Mouse (Mus musculus) midbrain, postnatal 0 days (tissue): ENCODE measurements around the gene Gm10720. TPM values are rescaled to one million over a fixed set of nuclear protein-coding genes. Genes with fewer than 3 reads are reported as not detected.
A peak's percentile ranks its signal among the peaks of the same experiment; 100 is the strongest.
"Not testable (repeated sequence)": the region's sequence is repeated elsewhere in the genome, so short reads cannot be mapped to it uniquely, and the experiment has no call there.

Source experiments
- ATAC-seq: fragments of 200-750 bp; cut with Nextera tagmentation; 2 replicates; pipeline ENCODE4 v1.8.0; 2017; ENCODE audit warnings: moderate number of reproducible peaks, mild to moderate bottlenecking, moderate TSS enrichment, moderate library complexity; ENCODE audit not compliant: low FRiP score
- DNase-seq: peaks from one replicate; pipeline ENCODE4 v3.0.0-alpha.2; 2015; ENCODE audit warnings: low spot score
- H3K27ac ChIP-seq: fragments of 300-500 bp; sonication (generic); 2 replicates; pipeline ENCODE4 v1.5.1; 2014; ENCODE audit warnings: low read depth, mild to moderate bottlenecking, low read length, mixed read lengths
- H3K27me3 ChIP-seq: fragments of 300-500 bp; sonication (generic); 2 replicates; pipeline ENCODE4 v1.6.1; 2014; ENCODE audit warnings: low read length, control low read depth, mixed read lengths; ENCODE audit not compliant: insufficient read depth
- H3K36me3 ChIP-seq: fragments of 300-500 bp; sonication (generic); 2 replicates; pipeline ENCODE4 v1.6.1; 2014; ENCODE audit warnings: low read length, control low read depth, mixed read lengths; ENCODE audit not compliant: insufficient read depth
- H3K4me1 ChIP-seq: fragments of 300-500 bp; sonication (generic); 2 replicates; pipeline ENCODE4 v1.6.1; 2014; ENCODE audit warnings: mild to moderate bottlenecking, control low read depth, antibody characterized with exemption, low read length, mixed read lengths; ENCODE audit not compliant: insufficient read depth
- H3K4me2 ChIP-seq: fragments of 300-500 bp; sonication (generic); 2 replicates; pipeline ENCODE4 v1.6.1; 2014; ENCODE audit warnings: low read depth, mild to moderate bottlenecking, low read length, mixed read lengths; ENCODE audit not compliant: poor library complexity, severe bottlenecking
- H3K4me3 ChIP-seq: fragments of 300-500 bp; sonication (generic); 2 replicates; pipeline ENCODE4 v1.5.1; 2014; ENCODE audit warnings: low read depth, mild to moderate bottlenecking, low read length, moderate library complexity
- H3K9ac ChIP-seq: fragments of 300-500 bp; sonication (generic); replicated peaks from 2 replicates; pipeline ENCODE4 v1.6.1; 2014; ENCODE audit warnings: mild to moderate bottlenecking, low read length, moderate library complexity, mixed read lengths; ENCODE audit not compliant: poor library complexity, severe bottlenecking
- H3K9me3 ChIP-seq: fragments of 300-500 bp; sonication (generic); 2 replicates; pipeline ENCODE4 v1.6.1; 2016; ENCODE audit warnings: low read length, control low read depth
- WGBS: fragments of 180-500 bp; shearing (Covaris S2); extraction: QIAGEN DNeasy Blood & Tissue Kit; methylation state at CpG from one replicate; pipeline ENCODE4 v1.1.7; 2014; 5-methylcytosine and 5-hydroxymethylcytosine counted together
- microRNA-seq: library from miRNA; unstranded; fragments of <30 nt; microRNA quantifications from one replicate; pipeline ENCODE4, GENCODE M21; 2016; ENCODE audit warnings: borderline number of aligned reads
- polyA plus RNA-seq: library from polyadenylated mRNA; unstranded; fragments of >200 nt; fragmentation: Nextera tagmentation; extraction: Ambion mirVana; gene quantifications from 2 replicates; pipeline ENCODE4 v1.2.1, GENCODE M21; 2015
- total RNA-seq: library from RNA; depleted of rRNA; stranded (reverse); fragments of >200 nt; gene quantifications from 2 replicates; pipeline ENCODE4 v1.2.3, GENCODE M21; 2014; rRNA removed

The Gm10720 gene
- total and polyA plus RNA-seq, 2 experiments from 2014 or later: not detected

GRCm38 (mm10) chr9:3030677-3031318 is 15.3 kb downstream of the Gm10720 start:
- not testable (repeated sequence) for H3K4me2 ChIP-seq, H3K4me1 ChIP-seq, H3K27me3 ChIP-seq, H3K36me3 ChIP-seq, H3K9ac ChIP-seq, H3K27ac ChIP-seq, H3K9me3 ChIP-seq, H3K4me3 ChIP-seq
- WGBS: 70% methylated on average over 2 of the region's 10 CpGs
- ATAC-seq: 0 out of 2 replicates have a peak, but pooled peaks have one; percentile 48
- peak; percentile 94 for DNase-seq

DNA sequence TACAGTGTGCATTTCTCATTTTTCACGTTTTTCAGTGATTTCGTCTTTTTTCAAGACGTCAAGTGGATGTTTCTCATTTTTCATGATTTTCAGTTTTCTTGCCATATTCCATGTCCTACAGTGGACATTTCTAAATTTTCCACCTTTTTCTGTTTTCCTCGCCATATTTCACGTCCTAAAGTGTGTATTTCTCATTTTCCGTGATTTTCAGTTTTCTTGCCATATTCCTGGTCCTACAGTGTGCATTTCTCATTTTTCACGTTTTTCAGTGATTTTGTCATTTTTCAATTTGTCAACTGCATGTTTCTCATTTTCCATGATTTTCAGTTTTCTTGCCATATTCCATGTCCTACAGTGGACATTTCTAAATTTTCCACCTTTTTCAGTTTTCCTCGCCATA is 18.8 kb downstream of the Gm10720 start, which contains the start of gene Gm17535:
Gene Gm17535 (plus strand): TSS at position 301 of the 400 bp plus-strand sequence.
- H3K27me3 ChIP-seq, DNase-seq, H3K4me1 ChIP-seq, H3K9me3 ChIP-seq, ATAC-seq, H3K27ac ChIP-seq, H3K9ac ChIP-seq, H3K4me3 ChIP-seq, H3K4me2 ChIP-seq, H3K36me3 ChIP-seq: not testable (repeated sequence)
- no CpG with 5 or more reads among the region's 8 CpGs for WGBS

- ATAC-seq, DNase-seq: not testable (repeated sequence)
These were observed 21.1 kb downstream of the Gm10720 start, which contains the start of gene Gm10715 for GRCm38 (mm10) chr9:3036577-3036976. Gm10715 (plus strand) TSS chr9:3036877.

DNA sequence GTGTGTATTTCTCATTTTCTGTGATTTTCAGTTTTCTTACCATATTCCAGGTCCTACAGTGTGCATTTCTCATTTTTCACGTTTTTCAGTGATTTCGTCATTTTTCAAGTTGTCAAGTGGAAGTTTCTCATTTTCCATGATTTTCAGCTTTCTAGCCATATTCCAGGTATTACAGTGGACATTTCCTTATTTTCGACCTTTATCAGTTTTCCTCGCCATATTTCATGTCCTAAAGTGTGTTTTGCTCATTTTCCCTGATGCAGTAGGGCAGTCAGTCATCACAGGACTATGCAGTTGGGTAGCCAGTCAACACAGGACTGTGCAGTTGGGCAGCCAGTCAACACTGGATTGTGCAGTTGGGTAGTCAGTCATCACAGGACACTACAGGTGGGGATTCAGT is 22.7 kb downstream of the Gm10720 start:
- not testable (repeated sequence) for DNase-seq, H3K4me1 ChIP-seq, H3K27ac ChIP-seq, H3K27me3 ChIP-seq, H3K4me3 ChIP-seq, H3K36me3 ChIP-seq, H3K4me2 ChIP-seq, H3K9me3 ChIP-seq, ATAC-seq, H3K9ac ChIP-seq
- 63% methylated on average over 4 of the region's 4 CpGs for WGBS

More at GRCm38 (mm10) chr9:3036577-3036976, 21.1 kb downstream of the Gm10720 start, which contains the start of gene Gm10715:
- not testable (repeated sequence) for H3K36me3 ChIP-seq, H3K9ac ChIP-seq, H3K4me2 ChIP-seq, H3K27me3 ChIP-seq, H3K27ac ChIP-seq, H3K4me3 ChIP-seq, H3K4me1 ChIP-seq, H3K9me3 ChIP-seq
- 79% methylated on average over 6 of the region's 8 CpGs for WGBS

Small RNAs within 50 kb of the gene (microRNA-seq; reads per million reads assigned to microRNA genes)
- gene Mir101c: not detected

Other genes with a start within 250 kb of the Gm10720 start
- not detected in 2 replicates for gene Gm10722, start 14.7 kb upstream of the Gm10720 start, total RNA-seq
- gene Gm10722, start 14.7 kb upstream of the Gm10720 start, polyA plus RNA-seq: not detected in 2 replicates
- not detected in 2 replicates for gene Gm11168, start 12.3 kb upstream of the Gm10720 start, total RNA-seq
- not detected in 2 replicates for gene Gm11168, start 12.3 kb upstream of the Gm10720 start, polyA plus RNA-seq
- gene Gm10721, start 2.5 kb upstream of the Gm10720 start, total RNA-seq: not detected in 2 replicates
- gene Gm10721, start 2.5 kb upstream of the Gm10720 start, polyA plus RNA-seq: not detected in 2 replicates
- 2.1 TPM in 1 of 2 replicates, not detected in the other for gene Gm10719, start 1.8 kb downstream of the Gm10720 start, total RNA-seq
- gene Gm10719, start 1.8 kb downstream of the Gm10720 start, polyA plus RNA-seq: 0.27 TPM in 1 of 2 replicates, not detected in the other
- gene Gm10718, start 7.9 kb downstream of the Gm10720 start, total RNA-seq: 1.2 TPM in 1 of 2 replicates, not detected in the other
- 0.27 TPM in 1 of 2 replicates, not detected in the other for gene Gm10718, start 7.9 kb downstream of the Gm10720 start, polyA plus RNA-seq
- gene Gm10717, start 9.8 kb downstream of the Gm10720 start, total RNA-seq: not detected in 2 replicates
- 0.56 TPM in 1 of 2 replicates, not detected in the other for gene Gm10717, start 9.8 kb downstream of the Gm10720 start, polyA plus RNA-seq
- not detected in 2 replicates for gene Gm17535, start 18.9 kb downstream of the Gm10720 start, total RNA-seq
- gene Gm17535, start 18.9 kb downstream of the Gm10720 start, polyA plus RNA-seq: not detected in 2 replicates
- gene Gm10715, start 21.2 kb downstream of the Gm10720 start, total RNA-seq: not detected in 2 replicates
- gene Gm10715, start 21.2 kb downstream of the Gm10720 start, polyA plus RNA-seq: not detected in 2 replicates